ENCODE assay signal across 11 mouse cellular contexts in genomic region chr7:45137171-45138006, GRCm38 (mm10). TPM values are rescaled to one million over a fixed set of nuclear protein-coding genes. Genes with fewer than 3 reads are reported as not detected.
DNase-seq lines count a peak whose midpoint lies in the region; ATAC-seq lines count a peak whose summit lies in the region.
"Had no signal": no experiment of that assay in that cellular context is flagged by ENCODE, and none has a peak within 500 bp of the region (broad histone marks: within the 10 kb centered on the region; RNA-seq: fewer than 3 reads in every experiment).

No protein-coding gene starts in this region.

- peak; percentile 14 for DNase-seq in cerebellum, adult 8-10 months
- no peak for DNase-seq in cerebellum, postnatal 36 days
- peak; percentile 69 for DNase-seq in liver, embryonic 11.5 days (ENCODE audit: low spot score)
- peak; percentile 57 for DNase-seq in thymus, postnatal 14 days
- no peak for DNase-seq in urinary bladder, postnatal 4 days (ENCODE audit: low spot score in 2 of 2)
- DNase-seq: lung, postnatal 14 days had no signal

- peaks cover 9% of the 10 kb centered on the region; the same call in 1 of the 2 replicates for H3K36me3 ChIP-seq in neural tube, embryonic 13.5 days
- no peaks in the 10 kb centered on the region for H3K36me3 ChIP-seq in neural tube, embryonic 15.5 days
- peaks cover 4% of the 10 kb centered on the region; the same call in 1 of the 2 replicates for H3K36me3 ChIP-seq in liver, embryonic 11.5 days (ENCODE audit: control insufficient read depth, insufficient read depth, low read length)
- peaks cover 10% of the 10 kb centered on the region; the same call in 1 of the 2 replicates for H3K36me3 ChIP-seq in midbrain, embryonic 13.5 days

- H3K4me1 ChIP-seq in neural tube, embryonic 13.5 days (replicated peaks), result peaks cover 15% of the 10 kb centered on the region; the same call in 1 of the 2 replicates
- peaks cover 11% of the 10 kb centered on the region for H3K4me1 ChIP-seq in neural tube, embryonic 15.5 days
- H3K4me1 ChIP-seq in liver, embryonic 11.5 days (replicated peaks; ENCODE audit: control insufficient read depth, insufficient read depth, low read length), result peaks cover 40% of the 10 kb centered on the region
- peaks cover 10% of the 10 kb centered on the region for H3K4me1 ChIP-seq in midbrain, embryonic 13.5 days (replicated peaks)

- H3K4me3 ChIP-seq in neural tube, embryonic 13.5 days, result no peak overlapping the region
- H3K4me3 ChIP-seq in neural tube, embryonic 15.5 days (replicated peaks), result no peak overlapping the region
- peak overlapping the region; percentile 69 for H3K4me3 ChIP-seq in liver, embryonic 11.5 days (ENCODE audit: low read depth, low read length)
- H3K4me3 ChIP-seq in midbrain, embryonic 13.5 days (replicated peaks), result no peak overlapping the region

- no peak for ATAC-seq in neural tube, embryonic 13.5 days (ENCODE audit: low read depth)
- ATAC-seq in neural tube, embryonic 15.5 days (ENCODE audit: low FRiP score), result no peak
- peak; percentile 79 for ATAC-seq in liver, embryonic 11.5 days (replicated peaks; ENCODE audit: low FRiP score)
- no peak for ATAC-seq in midbrain, embryonic 13.5 days

- H3K4me2 ChIP-seq in neural tube, embryonic 13.5 days, result no peak overlapping the region
- no peak overlapping the region for H3K4me2 ChIP-seq in neural tube, embryonic 15.5 days
- peak overlapping the region; percentile 86 for H3K4me2 ChIP-seq in liver, embryonic 11.5 days
- H3K4me2 ChIP-seq in midbrain, embryonic 13.5 days (replicated peaks), result no peak overlapping the region

- 85% methylated on average over 12 of the region's 12 CpGs for WGBS in neural tube, embryonic 13.5 days
- 84% methylated on average over 12 of the region's 12 CpGs for WGBS in neural tube, embryonic 15.5 days
- WGBS in liver, embryonic 11.5 days, result 33% methylated on average over 12 of the region's 12 CpGs
- WGBS in midbrain, embryonic 13.5 days, result 84% methylated on average over 12 of the region's 12 CpGs

- H3K9ac ChIP-seq in neural tube, embryonic 13.5 days, result 0 out of 2 replicates have a peak overlapping the region, but pooled peaks have one; percentile 17
- no peak overlapping the region for H3K9ac ChIP-seq in neural tube, embryonic 15.5 days (replicated peaks)
- H3K9ac ChIP-seq in liver, embryonic 11.5 days (ENCODE audit: low read depth, low read length), result peak overlapping the region; percentile 17
- no peak overlapping the region for H3K9ac ChIP-seq in midbrain, embryonic 13.5 days (replicated peaks)
- H3K9ac ChIP-seq: kidney, embryonic 15.5 days had no signal

- no peaks in the 10 kb centered on the region for H3K9me3 ChIP-seq in neural tube, embryonic 13.5 days
- H3K9me3 ChIP-seq in neural tube, embryonic 15.5 days (replicated peaks), result no peaks in the 10 kb centered on the region
- no peaks in the 10 kb centered on the region for H3K9me3 ChIP-seq in liver, embryonic 11.5 days (ENCODE audit: control insufficient read depth, low read length)
- no peaks in the 10 kb centered on the region for H3K9me3 ChIP-seq in midbrain, embryonic 13.5 days
- H3K9me3 ChIP-seq: kidney, embryonic 15.5 days had no signal

- peaks cover 31% of the 10 kb centered on the region for H3K27me3 ChIP-seq in neural tube, embryonic 13.5 days
- H3K27me3 ChIP-seq in neural tube, embryonic 15.5 days (replicated peaks), result peaks cover 14% of the 10 kb centered on the region; the same call in 1 of the 2 replicates
- H3K27me3 ChIP-seq in liver, embryonic 11.5 days (replicated peaks; ENCODE audit: control insufficient read depth, insufficient read depth, low read length), result no peaks in the 10 kb centered on the region
- peaks cover 32% of the 10 kb centered on the region for H3K27me3 ChIP-seq in midbrain, embryonic 13.5 days
- H3K27me3 ChIP-seq: Patski had no signal

- H3K27ac ChIP-seq in neural tube, embryonic 13.5 days (replicated peaks), result no peak overlapping the region
- H3K27ac ChIP-seq in neural tube, embryonic 15.5 days (replicated peaks), result no peak overlapping the region
- peak overlapping the region; percentile 89 for H3K27ac ChIP-seq in liver, embryonic 11.5 days (ENCODE audit: low read depth, low read length)
- no peak overlapping the region for H3K27ac ChIP-seq in midbrain, embryonic 13.5 days
- H3K27ac ChIP-seq: kidney, embryonic 15.5 days had no signal

RNA-seq across cellular contexts. Expression of gene Flt3l, which starts 1.2 kb away (rescaled TPM):
- polyA plus RNA-seq in neural tube, embryonic 13.5 days (2015; fragmentation: Nextera tagmentation; extraction: Ambion mirVana), result 1.3 and 1.5 TPM in 2 replicates
- polyA plus RNA-seq in neural tube, embryonic 15.5 days (2015; fragmentation: Nextera tagmentation; extraction: Ambion mirVana), result 1.8 and 3.8 TPM in 2 replicates
- 9.7 and 10.5 TPM in 2 replicates for polyA plus RNA-seq in liver, embryonic 11.5 days (2014; fragmentation: Nextera tagmentation; extraction: Ambion mirVana)
- 0.82 and 1.3 TPM in 2 replicates for polyA plus RNA-seq in midbrain, embryonic 13.5 days (2015; fragmentation: Nextera tagmentation; extraction: Ambion mirVana)

RNA-seq across cellular contexts. Expression of gene Gm45713, which starts 1.4 kb away (rescaled TPM):
- 0.53 TPM in 1 of 2 replicates, not detected in the other for polyA plus RNA-seq in neural tube, embryonic 13.5 days (2015; fragmentation: Nextera tagmentation; extraction: Ambion mirVana)
- polyA plus RNA-seq in neural tube, embryonic 15.5 days (2015; fragmentation: Nextera tagmentation; extraction: Ambion mirVana), result 0.12 and 0.24 TPM in 2 replicates
- polyA plus RNA-seq in liver, embryonic 11.5 days (2014; fragmentation: Nextera tagmentation; extraction: Ambion mirVana), result 0.41 and 1.1 TPM in 2 replicates
- polyA plus RNA-seq in midbrain, embryonic 13.5 days (2015; fragmentation: Nextera tagmentation; extraction: Ambion mirVana), result 0.24 TPM in 1 of 2 replicates, not detected in the other
- polyA plus RNA-seq: kidney, embryonic 15.5 days; Patski had no signal

RNA-seq across cellular contexts. Expression of gene Rpl13a, which starts 8.8 kb away (rescaled TPM):
- 746 and 820 TPM in 2 replicates for polyA plus RNA-seq in neural tube, embryonic 13.5 days (2015; fragmentation: Nextera tagmentation; extraction: Ambion mirVana)
- polyA plus RNA-seq in neural tube, embryonic 15.5 days (2015; fragmentation: Nextera tagmentation; extraction: Ambion mirVana), result 649 and 787 TPM in 2 replicates
- polyA plus RNA-seq in liver, embryonic 11.5 days (2014; fragmentation: Nextera tagmentation; extraction: Ambion mirVana), result 1,710 and 1,879 TPM in 2 replicates
- 838 and 877 TPM in 2 replicates for polyA plus RNA-seq in midbrain, embryonic 13.5 days (2015; fragmentation: Nextera tagmentation; extraction: Ambion mirVana)

RNA-seq across cellular contexts. Expression of gene Rps11, which starts 13.2 kb away (rescaled TPM):
- polyA plus RNA-seq in neural tube, embryonic 13.5 days (2015; fragmentation: Nextera tagmentation; extraction: Ambion mirVana), result 920 and 971 TPM in 2 replicates
- polyA plus RNA-seq in neural tube, embryonic 15.5 days (2015; fragmentation: Nextera tagmentation; extraction: Ambion mirVana), result 759 and 947 TPM in 2 replicates
- 2,085 and 2,209 TPM in 2 replicates for polyA plus RNA-seq in liver, embryonic 11.5 days (2014; fragmentation: Nextera tagmentation; extraction: Ambion mirVana)
- polyA plus RNA-seq in midbrain, embryonic 13.5 days (2015; fragmentation: Nextera tagmentation; extraction: Ambion mirVana), result 1,074 TPM in 2 replicates

RNA-seq across cellular contexts. Expression of gene Pih1d1, which starts 16.7 kb away (rescaled TPM):
- polyA plus RNA-seq in neural tube, embryonic 13.5 days (2015; fragmentation: Nextera tagmentation; extraction: Ambion mirVana), result 79.9 and 91.9 TPM in 2 replicates
- 81.7 and 82.9 TPM in 2 replicates for polyA plus RNA-seq in neural tube, embryonic 15.5 days (2015; fragmentation: Nextera tagmentation; extraction: Ambion mirVana)
- 86.2 and 87.7 TPM in 2 replicates for polyA plus RNA-seq in liver, embryonic 11.5 days (2014; fragmentation: Nextera tagmentation; extraction: Ambion mirVana)
- polyA plus RNA-seq in midbrain, embryonic 13.5 days (2015; fragmentation: Nextera tagmentation; extraction: Ambion mirVana), result 93.0 and 96.0 TPM in 2 replicates

Comparison
In these comparisons a context has a peak if more than half of its experiments do, and no peak if none do; other contexts are left out.
1. DNase-seq: peak in cerebellum, adult 8-10 months (single experiment), liver, embryonic 11.5 days (single experiment) and thymus, postnatal 14 days (single experiment); none in cerebellum, postnatal 36 days (0 of 2) and urinary bladder, postnatal 4 days (0 of 2).
2. H3K9ac ChIP-seq: peak in neural tube, embryonic 13.5 days (single experiment) and liver, embryonic 11.5 days (single experiment); none in neural tube, embryonic 15.5 days (single experiment) and midbrain, embryonic 13.5 days (single experiment).